Mouse (Mus musculus) erythroblast, embryonic 14.5 days (primary cell): ENCODE data around the gene Socs3.

Experiments used
- GATA1 ChIP-seq: IDR thresholded peaks from 2 replicates; pipeline ENCODE4 v1.6.1; 2012; ENCODE audit warnings: low read length, inconsistent platforms, mixed read lengths
- TAL1 ChIP-seq: IDR thresholded peaks from 3 replicates; pipeline ENCODE4 v1.6.1; 2012; ENCODE audit warnings: low read length, inconsistent platforms, mixed read lengths

DNA sequence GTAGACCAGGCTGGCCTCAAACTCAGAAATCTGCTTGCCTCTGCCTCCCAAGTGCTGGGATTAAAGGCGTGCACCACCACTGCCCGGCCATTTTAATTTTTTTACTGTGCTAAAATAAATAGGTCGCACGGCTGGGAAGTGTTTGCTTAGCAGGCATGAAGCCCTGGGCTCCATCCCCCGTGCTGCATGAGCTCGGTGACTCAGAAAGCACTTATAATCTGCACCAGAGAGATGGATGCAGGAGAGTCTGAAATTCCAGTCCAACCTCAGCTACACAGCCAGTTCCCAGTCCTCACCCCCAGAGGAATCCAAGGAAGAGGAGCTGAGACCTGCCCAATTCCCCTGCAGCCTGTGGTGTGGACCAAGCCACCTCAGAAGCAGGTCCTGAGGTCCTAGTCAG, 45.4 kb downstream of the Socs3 start:
- TF ChIP-seq GATA1 (no peak), TAL1 (no peak)
